Mouse (Mus musculus): Measurements from ENCODE around the gene Fmo1.
"Not testable (repeated sequence)": the region's sequence is repeated elsewhere in the genome, so short reads cannot be mapped to it uniquely, and the experiment has no call there.

The Fmo1 gene

DNA sequence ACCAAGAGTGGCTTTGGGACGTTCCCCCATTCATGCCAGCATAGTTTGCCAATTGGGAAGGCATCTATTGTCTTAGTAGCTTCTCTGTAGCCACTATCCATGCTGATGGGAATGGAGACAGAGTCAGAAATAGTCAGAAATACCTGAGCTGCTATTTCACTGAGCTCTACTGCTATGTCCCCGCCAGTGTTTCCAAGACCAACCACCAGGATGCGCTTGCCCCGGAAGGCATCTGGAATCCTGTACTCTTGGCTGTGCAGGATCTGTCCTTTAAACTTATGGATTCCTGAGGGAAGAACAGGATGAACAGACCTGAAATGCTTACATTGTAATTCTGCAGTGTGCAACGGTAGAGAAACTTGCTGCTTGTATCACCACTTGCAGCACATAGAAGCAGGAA lies 61.4 kb downstream of the Fmo1 start:
- DNase-seq (ENCODE audit: low read depth in 1 of 2, low spot score in 2 of 2): no peak

DNA sequence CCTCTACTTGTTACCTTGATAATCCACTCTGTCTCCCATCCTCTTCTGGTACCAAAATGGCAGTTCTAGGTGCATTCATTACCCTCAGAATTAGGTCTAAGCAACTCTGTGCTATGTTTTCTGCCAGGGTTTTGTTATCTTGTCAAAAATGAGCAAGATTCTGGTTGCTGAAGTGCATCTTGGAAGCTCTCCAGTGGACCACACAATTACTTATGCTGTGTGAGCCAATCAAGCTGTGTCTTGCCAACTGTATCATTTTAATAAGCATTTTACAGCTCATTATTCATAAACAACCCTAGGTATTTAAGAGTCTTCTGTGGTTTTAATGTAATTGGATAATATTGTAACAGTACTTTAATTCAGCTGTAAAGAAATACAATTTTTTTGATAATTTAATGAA lies 70.0 kb downstream of the Fmo1 start:
- DNase-seq (ENCODE audit: low read depth in 1 of 2, low spot score in 2 of 2): no peak

GRCm38 (mm10) chr1:162792306-162793044 lies 73.9 kb downstream of the Fmo1 start:
- no peak for DNase-seq (ENCODE audit: low read depth in 1 of 2, low spot score in 2 of 2)

GRCm38 (mm10) chr1:162785222-162785621 lies 81.2 kb downstream of the Fmo1 start:
- DNase-seq (ENCODE audit: low read depth in 1 of 2, low spot score in 2 of 2): no peak

- DNase-seq (ENCODE audit: low read depth in 1 of 2, low spot score in 2 of 2): no peak
Measured at GRCm38 (mm10) chr1:162783669-162784248, 82.7 kb downstream of the Fmo1 start.

DNA sequence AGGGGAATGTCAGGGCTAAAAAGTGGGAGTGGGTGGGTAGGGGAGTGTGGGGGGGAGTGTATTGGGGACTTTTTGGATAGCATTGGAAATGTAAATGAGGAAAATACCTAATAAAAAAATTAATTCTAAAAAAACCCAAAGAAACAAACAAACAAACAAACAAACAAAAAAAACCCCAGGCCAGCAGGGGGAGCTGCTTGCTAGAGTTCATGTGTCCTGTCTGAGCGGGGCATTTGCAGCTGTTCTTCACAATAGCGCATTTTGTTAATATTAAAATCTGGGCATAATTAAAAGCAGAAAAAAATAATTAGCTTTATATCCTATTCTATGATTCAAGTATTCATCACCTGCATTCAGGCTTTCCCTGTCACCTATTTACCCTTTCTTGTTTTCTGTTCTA lies 85.4 kb downstream of the Fmo1 start:
- not testable (repeated sequence) for DNase-seq (ENCODE audit: low read depth in 1 of 2, low spot score in 2 of 2)
